ENCODE assay signal across 8 mouse cellular contexts in the genomic region with DNA sequence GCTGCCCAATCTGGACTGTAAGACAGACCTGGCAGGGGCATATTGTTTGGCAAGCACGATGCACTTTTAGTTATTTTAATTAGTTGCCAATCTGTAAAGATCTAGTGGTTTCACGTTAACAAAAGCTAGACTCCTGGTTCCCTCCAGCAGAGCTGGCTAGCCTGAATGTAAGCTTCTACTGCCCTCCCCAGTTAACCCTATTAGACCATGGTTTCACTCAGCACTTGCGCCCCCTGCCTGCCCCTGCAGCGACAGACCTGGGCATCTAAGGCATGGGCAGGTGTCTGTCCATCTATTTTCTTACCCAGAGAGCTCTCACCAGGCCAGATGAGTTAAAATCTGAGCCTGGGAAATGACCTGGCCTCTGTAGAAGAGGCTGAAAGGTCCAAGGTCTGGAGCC. TPM values are rescaled to one million over a fixed set of nuclear protein-coding genes. Genes with fewer than 3 reads are reported as not detected.
DNase-seq lines count a peak whose midpoint lies in the region; ATAC-seq and TF ChIP-seq lines count a peak whose summit lies in the region.

No protein-coding gene starts in this region.

- H3K4me2 ChIP-seq in hindbrain, embryonic 13.5 days: peak overlapping the region; percentile 74
- no peak overlapping the region for H3K4me2 ChIP-seq in liver, embryonic 16.5 days (ENCODE audit: low read depth, low read length)
- no peak overlapping the region for H3K4me2 ChIP-seq in heart, embryonic 12.5 days

- H3K4me1 ChIP-seq in ES-Bruce4 (ENCODE audit: control insufficient read depth, insufficient read depth, low read length): peaks cover 3% of the 10 kb centered on the region
- H3K4me1 ChIP-seq in bone marrow macrophage, adult 2 months (ENCODE audit: control insufficient read depth, insufficient read depth, low read length): no peaks in the 10 kb centered on the region
- peaks cover 57% of the 10 kb centered on the region for H3K4me1 ChIP-seq in hindbrain, embryonic 13.5 days (replicated peaks)
- H3K4me1 ChIP-seq in liver, embryonic 16.5 days (ENCODE audit: control insufficient read depth, low read depth, low read length): peaks cover 2% of the 10 kb centered on the region; the same call in 1 of the 2 replicates
- peaks cover 18% of the 10 kb centered on the region; the same call in 1 of the 2 replicates for H3K4me1 ChIP-seq in heart, embryonic 12.5 days (replicated peaks)

- H3K27me3 ChIP-seq in ES-Bruce4 (ENCODE audit: control insufficient read depth, insufficient read depth, low read length, poor library complexity, severe bottlenecking): no peaks in the 10 kb centered on the region; the same call in 1 of the 2 replicates
- no peaks in the 10 kb centered on the region for H3K27me3 ChIP-seq in hindbrain, embryonic 13.5 days
- peaks cover 32% of the 10 kb centered on the region for H3K27me3 ChIP-seq in liver, embryonic 16.5 days (ENCODE audit: control insufficient read depth, insufficient read depth, low read depth, low read length)
- peaks cover 53% of the 10 kb centered on the region for H3K27me3 ChIP-seq in heart, embryonic 12.5 days (replicated peaks)

- TF ChIP-seq CTCF in ES-Bruce4 (IDR thresholded peaks at IDR 0.05; ENCODE audit: low read depth, low read length): peak; percentile 81
- TF ChIP-seq CTCF in bone marrow macrophage, adult 2 months (IDR thresholded peaks at IDR 0.05; ENCODE audit: low read depth, low read length): peak; percentile 36; the same call in 1 of the 2 replicates

- no peak for TF ChIP-seq EP300 in ES-Bruce4 (IDR thresholded peaks at IDR 0.05; ENCODE audit: insufficient read depth, low read depth, low read length)

- no peak for ATAC-seq in hindbrain, embryonic 13.5 days (ENCODE audit: low FRiP score)
- ATAC-seq in liver, embryonic 16.5 days (ENCODE audit: low read depth): 0 out of 2 replicates have a peak, but pooled peaks have one; percentile 51
- no peak for ATAC-seq in heart, embryonic 12.5 days (ENCODE audit: insufficient number of reproducible peaks, low FRiP score)

- peak; percentile 37 to 44 for DNase-seq in left cerebral cortex, adult 18-20 months (ENCODE audit: low spot score in 2 of 2)
- DNase-seq in left cerebral cortex, postnatal 25 days (ENCODE audit: low spot score in 2 of 2): no peak
- peak; percentile 64 for DNase-seq in retina, postnatal 1 day

- intact Hi-C loops in left cerebral cortex, postnatal 25 days (cut with DNase I): loop anchor here (10.0 kb wide), 1 partner anchor 257 kb away; the partner anchor contains the start of gene Tmem131l

- no peaks in the 10 kb centered on the region for H3K9me3 ChIP-seq in ES-Bruce4 (replicated peaks; ENCODE audit: control insufficient read depth, insufficient read depth, low read length, poor library complexity, severe bottlenecking)
- no peaks in the 10 kb centered on the region for H3K9me3 ChIP-seq in hindbrain, embryonic 13.5 days
- H3K9me3 ChIP-seq in liver, embryonic 16.5 days (replicated peaks; ENCODE audit: control insufficient read depth, low read length): no peaks in the 10 kb centered on the region
- no peaks in the 10 kb centered on the region; the same call in 1 of the 2 replicates for H3K9me3 ChIP-seq in heart, embryonic 12.5 days (replicated peaks)

- H3K36me3 ChIP-seq in ES-Bruce4 (ENCODE audit: control insufficient read depth, insufficient read depth, low read length, poor library complexity, severe bottlenecking): no peaks in the 10 kb centered on the region
- no peaks in the 10 kb centered on the region for H3K36me3 ChIP-seq in hindbrain, embryonic 13.5 days
- no peaks in the 10 kb centered on the region for H3K36me3 ChIP-seq in liver, embryonic 16.5 days (ENCODE audit: control insufficient read depth, insufficient read depth)
- no peaks in the 10 kb centered on the region; the same call in 1 of the 2 replicates for H3K36me3 ChIP-seq in heart, embryonic 12.5 days

- 11% methylated on average over 4 of the region's 4 CpGs for WGBS in hindbrain, embryonic 13.5 days
- WGBS in liver, embryonic 16.5 days (ENCODE audit: insufficient replicate concordance): 9% methylated on average over 4 of the region's 4 CpGs
- WGBS in heart, embryonic 12.5 days: 18% methylated on average over 4 of the region's 4 CpGs

- no peak overlapping the region for H3K27ac ChIP-seq in ES-Bruce4 (ENCODE audit: insufficient read depth, low read length)
- no peak overlapping the region for H3K27ac ChIP-seq in bone marrow macrophage, adult 2 months (ENCODE audit: insufficient read depth, low read depth, low read length)
- peak overlapping the region; percentile 41; the same call in 1 of the 2 replicates for H3K27ac ChIP-seq in hindbrain, embryonic 13.5 days
- no peak overlapping the region for H3K27ac ChIP-seq in liver, embryonic 16.5 days (ENCODE audit: low read length)
- H3K27ac ChIP-seq in heart, embryonic 12.5 days (ENCODE audit: poor library complexity, severe bottlenecking): no peak overlapping the region

- no peak overlapping the region for H3K4me3 ChIP-seq in ES-Bruce4 (ENCODE audit: low read depth, low read length)
- H3K4me3 ChIP-seq in bone marrow macrophage, adult 2 months (ENCODE audit: insufficient read depth, low read length): no peak overlapping the region
- H3K4me3 ChIP-seq in hindbrain, embryonic 13.5 days: peak overlapping the region; percentile 47; the same call in 1 of the 2 replicates
- H3K4me3 ChIP-seq in liver, embryonic 16.5 days (ENCODE audit: low read depth, low read length): no peak overlapping the region
- H3K4me3 ChIP-seq in heart, embryonic 12.5 days: no peak overlapping the region

- TF ChIP-seq POLR2A in ES-Bruce4 (IDR thresholded peaks at IDR 0.05; ENCODE audit: insufficient read depth, low read length): no peak
- no peak for TF ChIP-seq POLR2A in bone marrow macrophage, adult 2 months (IDR thresholded peaks at IDR 0.05; ENCODE audit: borderline replicate concordance, low read depth, low read length)

- H3K9ac ChIP-seq in ES-Bruce4 (ENCODE audit: low read depth, poor library complexity, severe bottlenecking): no peak overlapping the region
- peak overlapping the region; percentile 26; the same call in 1 of the 2 replicates for H3K9ac ChIP-seq in hindbrain, embryonic 13.5 days
- no peak overlapping the region for H3K9ac ChIP-seq in liver, embryonic 16.5 days (ENCODE audit: low read depth, low read length)
- no peak overlapping the region for H3K9ac ChIP-seq in heart, embryonic 12.5 days

RNA-seq across cellular contexts. Expression of gene Trim2, which starts 4.4 kb away (rescaled TPM):
- 100 to 1,000 TPM; 246 to 258 TPM for total RNA-seq in left cerebral cortex, adult 18-20 months (2021)
- total RNA-seq in left cerebral cortex, postnatal 25 days (2021): 100 to 1,000 TPM; 239 to 257 TPM
- polyA plus RNA-seq in ES-Bruce4 (2011; ENCODE audit: insufficient read depth, insufficient read length, low read depth, missing spikeins): 11.4 and 12.8 TPM in 2 replicates
- polyA plus RNA-seq in bone marrow macrophage, adult 2 months (2012; ENCODE audit: insufficient read depth, insufficient read length, missing spikeins): 2.0 and 2.1 TPM in 2 replicates
- 131 and 137 TPM in 2 replicates for polyA plus RNA-seq in hindbrain, embryonic 13.5 days (2015; fragmentation: Nextera tagmentation; extraction: Ambion mirVana)
- polyA plus RNA-seq in liver, embryonic 16.5 days (2015; fragmentation: Nextera tagmentation; extraction: Ambion mirVana): 6.3 and 6.4 TPM in 2 replicates
- polyA plus RNA-seq in heart, embryonic 12.5 days (2016; fragmentation: Nextera tagmentation; extraction: Ambion mirVana): 9.0 and 10.1 TPM in 2 replicates

Comparison
In these comparisons a context has a peak if more than half of its experiments do, and no peak if none do; other contexts are left out.
1. DNase-seq: peak in left cerebral cortex, adult 18-20 months (2 of 2) and retina, postnatal 1 day (single experiment); none in left cerebral cortex, postnatal 25 days (0 of 2).